Mouse (Mus musculus): ENCODE measurements at regions not wholly inside any gene's neighbourhood (a gene's known extent, or its start where the extent isn't known, plus 50 kb on each side); places are given as distances from the start of the nearest gene placed in this dataset.

- no peak for DNase-seq
Measured at GRCm38 (mm10) chr10:14217284-14217683, 251.4 kb downstream of the Hivep2 start.

- DNase-seq, result no peak
Measured at GRCm38 (mm10) chr10:14216191-14216992, 250.5 kb downstream of the Hivep2 start.

- no peak for DNase-seq
Measured at GRCm38 (mm10) chr10:14215512-14215911, 249.6 kb downstream of the Hivep2 start.

GRCm38 (mm10) chr10:14213536-14213935 lies 247.7 kb downstream of the Hivep2 start:
- no peak for DNase-seq

GRCm38 (mm10) chr10:14211926-14212325 lies 246.1 kb downstream of the Hivep2 start:
- DNase-seq, result peak; percentile 23

GRCm38 (mm10) chr10:14211481-14211880 lies 245.6 kb downstream of the Hivep2 start:
- no peak for DNase-seq

- no peak for DNase-seq
Measured at GRCm38 (mm10) chr10:14210445-14210844, 244.6 kb downstream of the Hivep2 start.

- DNase-seq, result no peak
Measured at GRCm38 (mm10) chr10:14210045-14210444, 244.2 kb downstream of the Hivep2 start.

- no peak for DNase-seq
Measured at GRCm38 (mm10) chr10:14208206-14208605, 242.3 kb downstream of the Hivep2 start.

- DNase-seq, result no peak
Measured at GRCm38 (mm10) chr10:14207616-14208015, 241.7 kb downstream of the Hivep2 start.

GRCm38 (mm10) chr10:14207051-14207570 lies 241.2 kb downstream of the Hivep2 start:
- DNase-seq, result no peak

All from kidney, postnatal 14 days (tissue).